Mouse (Mus musculus) hematopoietic stem cell, adult 5-6 weeks (primary cell): ENCODE data around the gene Polr3g. TPM values are rescaled to one million over a fixed set of nuclear protein-coding genes. Genes with fewer than 3 reads are reported as not detected.
"Not testable (repeated sequence)": the region's sequence is repeated elsewhere in the genome, so short reads cannot be mapped to it uniquely, and the experiment has no call there.

Experiments
- ATAC-seq, 2 experiments: fragments of 125-278 bp in 1 of 2; replicated peaks in 1 of 2; 2 replicates each; pipeline ENCODE4 v1.8.0; 2016 to 2017; ENCODE audit warnings: inconsistent platforms in 2 of 2, mild to moderate bottlenecking in 2 of 2, moderate number of reproducible peaks in 2 of 2, low read depth in 1 of 2, moderate TSS enrichment in 1 of 2; ENCODE audit not compliant: low FRiP score in 2 of 2, poor library complexity in 2 of 2, severe bottlenecking in 2 of 2, insufficient read depth in 1 of 2, low TSS enrichment in 1 of 2
- total RNA-seq: library from RNA; stranded (forward); fragments of 172-1452, 232-1000 nt; gene quantifications from 2 replicates; pipeline ENCODE4 v1.2.3, GENCODE M21; 2017

The Polr3g gene
- total RNA-seq, 1 experiment from 2014 or later = 34.0 TPM

DNA sequence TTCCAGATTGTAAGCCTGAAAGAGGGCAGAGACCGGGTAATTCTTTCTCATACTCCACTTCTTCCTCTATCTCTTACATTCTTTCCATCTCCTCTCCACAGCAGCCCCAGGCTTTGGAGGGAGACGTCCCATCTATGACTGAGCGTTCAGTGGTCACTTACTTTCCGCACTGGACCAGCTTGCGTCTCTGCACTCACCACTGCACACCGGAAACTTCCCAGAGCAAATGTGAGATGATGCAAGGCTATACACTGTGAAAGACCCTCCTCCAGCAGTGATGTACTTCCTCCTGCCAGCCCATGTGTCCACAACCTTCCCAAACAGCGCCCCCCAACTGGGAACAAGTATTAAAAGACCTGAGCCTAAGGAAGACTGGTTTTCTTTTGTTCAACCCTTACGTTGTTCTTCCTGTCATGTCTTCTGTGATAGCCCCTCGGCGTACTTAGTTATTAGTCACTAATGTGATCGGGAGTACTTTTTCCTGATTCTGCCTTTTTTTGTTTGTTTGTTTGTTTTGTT, 66.7 kb downstream of the Polr3g start:
- ATAC-seq = no peak

- ATAC-seq = peak in 1 of 2 experiments; percentile 34; a peak in 1 of 4 replicates
Measured at GRCm38 (mm10) chr13:81642491-81643149, 68.2 kb downstream of the Polr3g start.

GRCm38 (mm10) chr13:81641289-81642045, 69.3 kb downstream of the Polr3g start:
- peak; percentile 43 to 70; a peak in 2 of 4 replicates for ATAC-seq

DNA sequence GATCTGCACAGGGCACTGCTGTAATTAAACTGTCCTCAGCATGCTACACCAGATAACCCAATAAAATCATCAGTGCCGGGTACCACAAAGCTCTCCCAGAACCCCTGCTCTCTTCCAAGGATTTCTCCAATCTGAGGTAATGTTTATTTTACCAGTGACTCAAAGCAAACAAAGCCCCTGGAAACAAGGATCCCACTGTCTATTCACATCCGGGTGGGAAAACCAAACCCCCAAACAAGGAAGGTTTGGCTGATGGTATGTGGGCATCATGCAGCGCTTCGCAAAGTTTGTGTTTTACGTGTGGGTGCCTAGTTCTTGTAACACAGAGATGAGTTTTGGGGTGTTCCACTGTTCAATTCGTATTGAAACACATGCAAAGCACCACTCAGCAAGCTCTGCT, 69.9 kb downstream of the Polr3g start:
- ATAC-seq = no peak

DNA sequence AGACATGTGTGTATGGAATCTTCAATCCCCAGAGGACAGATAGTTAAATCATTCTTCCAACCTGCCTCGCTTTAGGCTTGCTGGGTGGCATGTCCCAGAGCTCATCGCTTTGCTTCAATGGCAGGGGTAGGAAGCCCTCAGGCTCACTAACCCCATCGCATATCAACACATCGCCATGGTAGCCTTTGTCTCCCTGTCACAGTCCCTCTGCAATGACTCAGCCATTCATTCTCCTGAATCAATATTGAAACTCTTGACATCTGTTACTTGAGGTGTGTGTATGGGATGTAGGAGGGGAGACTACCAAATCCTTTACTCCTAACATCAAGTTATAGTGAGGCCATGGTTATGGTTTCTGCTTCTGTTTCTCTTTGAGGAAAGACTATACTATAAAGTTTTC, 71.2 kb downstream of the Polr3g start:
- no peak for ATAC-seq

DNA sequence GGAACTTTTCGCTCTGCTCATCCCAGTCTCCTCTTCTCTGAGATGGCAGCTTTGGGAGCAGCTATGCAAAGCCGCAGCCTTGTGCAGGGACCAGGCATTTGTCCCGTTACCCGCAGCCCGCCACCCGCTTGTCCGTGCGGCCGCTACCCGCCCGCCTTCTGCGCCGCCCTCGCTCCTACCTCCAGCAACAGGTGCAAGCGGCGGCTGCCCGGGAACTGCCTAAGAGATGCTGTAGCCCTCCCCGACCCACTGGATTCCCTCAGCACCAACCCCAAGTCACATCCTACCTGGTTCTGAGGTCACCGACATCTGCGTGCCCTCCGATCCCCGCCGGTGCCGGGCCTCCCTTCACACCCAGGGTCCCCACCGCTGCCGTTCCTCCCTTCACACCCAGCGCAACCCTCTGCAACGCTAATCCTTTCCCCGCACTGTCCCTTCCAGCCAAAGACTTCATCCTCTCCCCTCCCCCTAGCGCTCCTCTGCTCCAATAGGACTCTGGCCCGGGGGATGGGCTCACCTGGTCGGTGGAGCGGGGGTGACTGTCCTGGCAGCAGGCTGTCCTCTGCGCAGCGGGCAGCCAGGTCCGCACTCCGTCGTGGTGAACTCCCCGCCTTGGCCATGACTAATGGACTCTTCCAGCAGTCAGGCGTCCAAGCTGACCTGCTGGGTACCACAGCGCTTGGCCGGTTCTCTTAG, 77.9 kb downstream of the Polr3g start, which contains the start of gene Adgrv1:
TSS of gene Adgrv1 (minus strand) at position 435 of the 696 bp plus-strand sequence.
- ATAC-seq = peak; percentile 49 to 54

- ATAC-seq = no peak
Measured at GRCm38 (mm10) chr13:81630566-81630965, 80.2 kb downstream of the Polr3g start.

DNA sequence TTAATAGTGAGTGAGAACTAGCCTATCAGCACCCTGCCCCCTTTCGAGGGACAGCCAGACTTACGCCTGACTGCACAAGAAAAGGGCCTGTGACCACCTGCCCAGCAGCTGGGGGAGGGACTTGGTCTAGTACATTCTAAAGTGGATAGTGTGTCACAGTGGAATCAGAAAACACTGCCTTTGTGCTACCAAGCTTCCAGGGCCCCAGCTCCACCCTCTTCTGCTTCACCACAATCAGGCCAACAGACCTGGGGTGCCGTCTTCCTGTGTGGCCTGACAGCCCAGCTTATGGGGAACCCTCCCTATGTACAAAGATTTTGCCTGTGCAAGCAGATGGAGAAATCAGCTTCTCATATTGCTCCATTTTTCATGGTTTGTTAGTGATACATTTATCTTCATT, 81.4 kb downstream of the Polr3g start:
- ATAC-seq = peak; percentile 65 to 79

GRCm38 (mm10) chr13:81628631-81629190, 82.1 kb downstream of the Polr3g start:
- no peak for ATAC-seq

GRCm38 (mm10) chr13:81627861-81628260, 83.0 kb downstream of the Polr3g start:
- ATAC-seq = not testable (repeated sequence)

Other genes with a start within 250 kb of the Polr3g start
- gene Adgrv1, start 77.9 kb downstream of the Polr3g start, total RNA-seq = not detected in 2 replicates
- 39.7 and 61.9 TPM in 2 replicates for gene Lysmd3, start 53.4 kb downstream of the Polr3g start, total RNA-seq
- 4.4 and 6.0 TPM in 2 replicates for gene Mblac2, start 328 bp upstream of the Polr3g start, total RNA-seq
- gene Cetn3, start 72.1 kb upstream of the Polr3g start, total RNA-seq = 439 and 591 TPM in 2 replicates